Mouse (Mus musculus) liver, embryonic 12.5 days (tissue): ENCODE measurements around the gene Kcnk13. TPM values are rescaled to one million over a fixed set of nuclear protein-coding genes. Genes with fewer than 3 reads are reported as not detected.

ENCODE experiments used
- ATAC-seq: fragments of 200-750 bp; cut with Nextera tagmentation; 2 replicates; pipeline ENCODE4 v1.8.0; 2017; ENCODE audit warnings: moderate number of reproducible peaks, mild to moderate bottlenecking, moderate library complexity
- H3K27ac ChIP-seq: fragments of 300-500 bp; sonication (generic); 2 replicates; pipeline ENCODE4 v1.5.1; 2016; ENCODE audit warnings: mild to moderate bottlenecking
- H3K27me3 ChIP-seq: fragments of 300-500 bp; sonication (generic); replicated peaks from 2 replicates; pipeline ENCODE4 v1.6.1; 2016; ENCODE audit warnings: mild to moderate bottlenecking, moderate library complexity
- H3K36me3 ChIP-seq: fragments of 300-500 bp; sonication (generic); 2 replicates; pipeline ENCODE4 v1.6.1; 2016; ENCODE audit warnings: mild to moderate bottlenecking, moderate library complexity
- H3K4me1 ChIP-seq: fragments of 300-500 bp; sonication (generic); 2 replicates; pipeline ENCODE4 v1.6.1; 2016
- H3K4me2 ChIP-seq: fragments of 300-500 bp; sonication (generic); 2 replicates; pipeline ENCODE4 v1.6.1; 2016; ENCODE audit warnings: mild to moderate bottlenecking, moderate library complexity
- H3K4me3 ChIP-seq: fragments of 300-500 bp; sonication (generic); 2 replicates; pipeline ENCODE4 v1.5.1; 2016; ENCODE audit warnings: mild to moderate bottlenecking, moderate library complexity
- H3K9ac ChIP-seq: fragments of 300-500 bp; sonication (generic); 2 replicates; pipeline ENCODE4 v1.6.1; 2016; ENCODE audit warnings: mild to moderate bottlenecking, moderate library complexity
- H3K9me3 ChIP-seq: fragments of 300-500 bp; sonication (generic); replicated peaks from 2 replicates; pipeline ENCODE4 v1.6.1; 2016; ENCODE audit warnings: mild to moderate bottlenecking, moderate library complexity
- WGBS: fragments of 180-500 bp; shearing (Covaris S2); methylation state at CpG from one replicate; pipeline ENCODE4 v1.1.7; 2016; ENCODE audit not compliant: insufficient replicate concordance; 5-methylcytosine and 5-hydroxymethylcytosine counted together
- polyA plus RNA-seq: library from polyadenylated mRNA; unstranded; fragments of >200 nt; fragmentation: Nextera tagmentation; extraction: Ambion mirVana; gene quantifications from 2 replicates; pipeline ENCODE4 v1.2.1, GENCODE M21; 2016

Kcnk13 gene
- polyA plus RNA-seq, 1 experiment from 2014 or later = 0.46 TPM

DNA sequence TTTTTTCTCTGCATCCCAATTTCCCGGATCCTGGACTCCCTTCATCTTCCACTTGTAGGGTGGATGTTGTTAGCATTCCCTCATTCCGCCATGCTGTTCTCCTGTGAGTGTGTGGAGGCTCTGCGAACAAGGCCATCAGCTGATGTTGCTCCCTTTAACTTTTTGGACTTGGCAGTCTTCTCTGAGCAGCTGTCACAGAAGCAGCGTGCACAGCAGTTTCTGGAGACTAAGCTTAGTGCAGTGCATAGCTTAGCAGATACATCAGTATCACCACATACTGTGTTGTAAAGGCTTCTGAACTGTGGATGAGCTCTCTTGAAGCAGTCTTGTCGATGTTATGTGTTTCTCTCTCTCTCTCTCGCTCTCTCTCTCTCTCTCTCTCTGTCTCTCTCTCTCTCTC lies 25.1 kb upstream of the Kcnk13 start:
- H3K36me3 ChIP-seq = peaks cover 65% of the 10 kb centered on the region
- no peak overlapping the region for H3K4me2 ChIP-seq
- no peak overlapping the region for H3K9ac ChIP-seq
- ATAC-seq = no peak
- no peak overlapping the region for H3K4me3 ChIP-seq
- no peaks in the 10 kb centered on the region for H3K9me3 ChIP-seq
- H3K4me1 ChIP-seq = no peaks in the 10 kb centered on the region
- H3K27ac ChIP-seq = no peak overlapping the region
- 70% methylated on average over 6 of the region's 6 CpGs for WGBS
- no peaks in the 10 kb centered on the region for H3K27me3 ChIP-seq

DNA sequence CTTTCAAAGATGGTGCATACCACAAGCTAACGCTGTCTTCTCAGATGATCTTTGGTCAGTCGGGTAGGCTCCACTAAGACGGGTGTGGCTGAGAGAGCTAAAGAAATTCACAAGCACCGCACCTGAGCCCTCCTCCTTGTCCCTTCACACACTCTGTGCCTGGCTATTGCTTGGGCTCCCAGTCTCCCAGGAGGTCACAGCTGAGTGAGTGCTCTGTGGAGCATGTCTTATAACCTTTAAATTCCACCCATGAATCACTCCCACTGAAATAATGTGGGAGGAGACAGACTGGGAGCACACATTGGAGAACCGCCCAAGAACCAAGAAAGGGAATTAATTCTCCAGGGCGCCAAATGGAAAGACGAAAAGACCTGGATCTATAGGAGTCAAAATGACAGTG lies 23.6 kb upstream of the Kcnk13 start:
- Histone ChIP-seq H3K4me2 (no peak overlapping the region), H3K4me3 (no peak overlapping the region), H3K9me3 (no peaks in the 10 kb centered on the region), H3K36me3 (peaks cover 62% of the 10 kb centered on the region), H3K4me1 (no peaks in the 10 kb centered on the region), H3K27me3 (no peaks in the 10 kb centered on the region), H3K9ac (no peak overlapping the region), H3K27ac (no peak overlapping the region)
- ATAC-seq = no peak
- 86% methylated on average over 7 of the region's 7 CpGs for WGBS

DNA sequence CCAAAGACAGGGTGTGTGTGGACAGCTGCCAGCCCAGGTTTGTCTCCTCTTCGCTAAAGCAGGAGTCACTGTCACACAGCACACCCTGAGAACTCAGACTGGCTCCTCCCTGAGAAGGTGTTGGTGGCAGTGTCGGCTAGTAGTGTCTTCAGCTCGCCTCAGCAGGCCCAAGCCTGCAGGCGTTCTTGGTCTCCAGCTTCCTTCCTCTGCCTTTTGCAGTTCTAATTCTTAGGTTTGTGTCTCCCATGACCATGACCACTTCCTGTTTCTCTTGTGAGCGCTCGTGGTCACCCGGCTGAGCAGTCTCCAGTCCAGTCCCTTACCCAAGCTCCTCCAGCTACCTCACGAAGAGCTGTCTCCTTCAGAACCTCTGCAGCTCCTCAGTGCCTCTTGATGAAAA lies 21.9 kb upstream of the Kcnk13 start:
- Histone ChIP-seq H3K9me3 (no peaks in the 10 kb centered on the region), H3K27ac (no peak overlapping the region), H3K4me3 (no peak overlapping the region), H3K9ac (no peak overlapping the region), H3K4me2 (no peak overlapping the region), H3K27me3 (no peaks in the 10 kb centered on the region), H3K4me1 (no peaks in the 10 kb centered on the region), H3K36me3 (peaks cover 67% of the 10 kb centered on the region)
- ATAC-seq = 0 out of 2 replicates have a peak, but pooled peaks have one; percentile 21
- WGBS = 50% methylated on average over 8 of the region's 8 CpGs

DNA sequence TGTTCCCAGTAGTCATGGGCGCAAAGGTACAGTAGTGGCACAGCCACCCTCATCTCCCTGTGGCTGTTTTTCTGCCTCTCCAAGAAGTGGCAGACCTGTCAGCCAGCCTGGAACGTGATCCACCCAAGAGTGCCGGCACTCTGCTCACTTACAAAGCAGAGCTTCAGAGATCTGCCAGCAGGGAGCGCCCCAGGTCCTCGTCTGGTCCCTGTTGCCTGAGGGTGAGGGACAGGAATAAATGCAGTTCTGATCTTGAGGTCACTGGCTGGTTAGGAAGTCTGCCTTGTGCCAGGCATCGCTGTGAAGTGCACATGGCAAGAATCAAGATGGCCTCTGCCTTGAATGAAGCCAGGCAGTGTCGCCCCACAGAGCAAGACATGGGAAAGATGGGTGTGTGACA lies 11.4 kb upstream of the Kcnk13 start:
- Histone ChIP-seq H3K4me3 (no peak overlapping the region), H3K9me3 (no peaks in the 10 kb centered on the region), H3K27ac (no peak overlapping the region), H3K27me3 (no peaks in the 10 kb centered on the region; the same call in 1 of the 2 replicates), H3K4me1 (peaks cover 5% of the 10 kb centered on the region; the same call in 1 of the 2 replicates), H3K36me3 (peaks cover 19% of the 10 kb centered on the region), H3K9ac (no peak overlapping the region), H3K4me2 (no peak overlapping the region)
- 61% methylated on average over 7 of the region's 7 CpGs for WGBS
- ATAC-seq = no peak

GRCm38 (mm10) chr12:99956411-99956810 lies 7.9 kb upstream of the Kcnk13 start:
- peaks cover 7% of the 10 kb centered on the region for H3K36me3 ChIP-seq
- H3K9me3 ChIP-seq = no peaks in the 10 kb centered on the region
- no peak overlapping the region for H3K4me3 ChIP-seq
- H3K4me1 ChIP-seq = peaks cover 22% of the 10 kb centered on the region
- H3K4me2 ChIP-seq = no peak overlapping the region
- no peak for ATAC-seq
- no peak overlapping the region for H3K27ac ChIP-seq
- H3K27me3 ChIP-seq = no peaks in the 10 kb centered on the region; the same call in 1 of the 2 replicates
- 42% methylated on average over 7 of the region's 7 CpGs for WGBS
- no peak overlapping the region for H3K9ac ChIP-seq

DNA sequence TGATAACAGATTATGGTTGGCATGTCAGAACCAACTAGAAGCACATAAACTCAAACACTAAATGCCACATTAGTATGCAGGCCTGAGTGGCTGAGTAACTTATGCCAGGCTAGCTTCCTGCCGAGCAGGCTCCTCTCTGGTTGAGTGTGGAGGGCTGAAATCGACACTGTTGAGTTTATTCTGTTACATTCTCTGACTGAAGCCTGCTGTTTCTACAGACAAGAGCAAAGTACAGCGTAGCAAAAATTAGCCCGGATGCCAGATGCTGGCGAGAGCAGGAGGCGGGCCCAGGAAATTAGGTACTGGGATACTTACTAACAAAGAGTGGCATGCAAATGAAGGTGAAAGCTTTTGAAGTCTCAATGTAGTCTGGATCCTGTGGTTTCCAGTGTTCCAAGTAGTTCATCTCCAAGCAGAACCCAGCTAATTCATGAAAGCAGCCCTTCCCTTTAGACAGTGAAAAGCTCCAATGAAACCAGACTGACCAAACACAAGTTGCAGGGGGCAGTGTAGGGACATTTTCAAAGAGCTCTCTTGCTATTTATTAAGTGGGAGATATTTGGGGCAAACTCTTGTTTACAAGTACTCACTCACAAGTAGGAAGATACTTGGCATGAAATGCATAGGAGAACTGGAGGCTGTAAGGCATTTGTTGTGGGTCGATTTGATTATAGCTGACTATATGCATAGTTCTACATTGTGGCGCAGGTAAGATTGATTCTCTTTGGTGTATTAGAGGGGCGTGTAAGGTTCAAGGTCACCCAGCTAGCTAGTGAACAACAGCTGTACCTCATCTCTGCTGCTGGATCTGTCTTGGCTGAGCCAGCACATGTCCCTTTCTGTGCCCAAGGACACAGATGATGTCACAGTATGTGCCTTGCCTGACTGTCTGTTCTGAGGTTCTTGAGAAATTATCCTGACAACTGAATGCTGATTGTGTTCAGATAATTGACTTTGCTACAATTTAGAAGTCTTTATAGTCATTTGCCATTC lies 5.9 kb upstream of the Kcnk13 start:
- Histone ChIP-seq H3K4me2 (no peak overlapping the region), H3K4me3 (no peak overlapping the region), H3K4me1 (peaks cover 22% of the 10 kb centered on the region), H3K9ac (no peak overlapping the region), H3K27me3 (peaks cover 5% of the 10 kb centered on the region), H3K36me3 (peaks cover 7% of the 10 kb centered on the region), H3K27ac (no peak overlapping the region), H3K9me3 (no peaks in the 10 kb centered on the region)
- ATAC-seq = no peak
- 65% methylated on average over 9 of the region's 9 CpGs for WGBS

- H3K4me3 ChIP-seq = no peak overlapping the region
- H3K4me1 ChIP-seq = peaks cover 22% of the 10 kb centered on the region
- H3K36me3 ChIP-seq = peaks cover 7% of the 10 kb centered on the region
- ATAC-seq = no peak
- H3K9me3 ChIP-seq = no peaks in the 10 kb centered on the region
- H3K27ac ChIP-seq = no peak overlapping the region
- H3K4me2 ChIP-seq = no peak overlapping the region
- no peak overlapping the region for H3K9ac ChIP-seq
- H3K27me3 ChIP-seq = peaks cover 15% of the 10 kb centered on the region
Observed at GRCm38 (mm10) chr12:99959291-99959690, 5.0 kb upstream of the Kcnk13 start.

GRCm38 (mm10) chr12:99959930-99960329 lies 4.4 kb upstream of the Kcnk13 start:
- Histone ChIP-seq H3K9ac (no peak overlapping the region), H3K27ac (no peak overlapping the region), H3K36me3 (peaks cover 7% of the 10 kb centered on the region), H3K27me3 (peaks cover 21% of the 10 kb centered on the region), H3K4me2 (peak overlapping the region; percentile 17; the same call in 1 of the 2 replicates), H3K9me3 (no peaks in the 10 kb centered on the region), H3K4me1 (peaks cover 27% of the 10 kb centered on the region), H3K4me3 (no peak overlapping the region)
- ATAC-seq = no peak
- WGBS = 33% methylated on average over 10 of the region's 10 CpGs

- Histone ChIP-seq H3K4me2 (0 out of 2 replicates have a peak overlapping the region, but pooled peaks have one; percentile 17), H3K9me3 (no peaks in the 10 kb centered on the region), H3K36me3 (peaks cover 2% of the 10 kb centered on the region; the same call in 1 of the 2 replicates), H3K4me3 (no peak overlapping the region), H3K9ac (no peak overlapping the region), H3K27ac (no peak overlapping the region), H3K4me1 (peaks cover 34% of the 10 kb centered on the region), H3K27me3 (peaks cover 29% of the 10 kb centered on the region)
- 47% methylated on average over 7 of the region's 7 CpGs for WGBS
- ATAC-seq = no peak
Observed at GRCm38 (mm10) chr12:99960675-99961074, 3.6 kb upstream of the Kcnk13 start.

- H3K9ac ChIP-seq = 0 out of 2 replicates have a peak overlapping the region, but pooled peaks have one; percentile 12
- no peak for ATAC-seq
- 1% methylated on average over 77 of the region's 77 CpGs for WGBS
Observed at GRCm38 (mm10) chr12:99965203-99966115, 1.2 kb downstream of the Kcnk13 start.

DNA sequence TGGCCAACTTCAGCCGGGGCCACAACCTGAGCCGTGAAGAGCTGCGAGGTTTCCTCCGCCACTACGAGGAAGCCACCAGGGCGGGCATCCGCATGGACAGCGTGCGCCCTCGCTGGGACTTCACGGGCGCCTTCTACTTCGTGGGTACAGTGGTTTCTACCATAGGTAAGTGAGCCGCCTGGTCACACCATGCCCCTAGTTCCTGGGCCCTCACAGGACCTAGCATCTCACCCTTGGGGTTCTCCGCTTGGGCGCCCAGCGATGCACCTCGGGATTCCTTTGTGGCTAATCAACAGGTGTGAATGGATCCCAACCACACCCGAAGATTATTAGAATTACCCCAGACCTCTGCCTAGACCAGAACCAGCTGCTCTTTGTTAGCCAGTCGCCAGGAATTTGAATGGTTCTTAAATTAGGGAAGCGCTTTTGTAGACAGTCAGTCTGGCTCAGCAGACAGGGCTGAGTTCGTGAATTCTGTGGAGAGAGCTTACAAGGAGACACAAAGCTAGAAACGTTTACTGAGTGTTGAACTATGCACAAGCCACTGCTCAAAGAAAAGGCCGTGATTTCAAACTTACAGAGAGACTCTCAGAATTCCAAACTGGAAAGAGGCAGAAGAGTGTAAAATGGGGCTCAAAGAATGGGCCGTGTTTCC lies 1.9 kb downstream of the Kcnk13 start:
- no peak overlapping the region for H3K9ac ChIP-seq
- H3K4me1 ChIP-seq = peaks cover 18% of the 10 kb centered on the region
- WGBS = 8% methylated on average over 25 of the region's 25 CpGs
- no peaks in the 10 kb centered on the region for H3K9me3 ChIP-seq
- H3K4me2 ChIP-seq = peak overlapping the region; percentile 70
- peaks cover 74% of the 10 kb centered on the region for H3K27me3 ChIP-seq
- peak overlapping the region; percentile 49 for H3K4me3 ChIP-seq
- no peak overlapping the region for H3K27ac ChIP-seq
- ATAC-seq = no peak
- H3K36me3 ChIP-seq = no peaks in the 10 kb centered on the region

More at GRCm38 (mm10) chr12:99965203-99966115, 1.2 kb downstream of the Kcnk13 start:
- Histone ChIP-seq H3K4me2 (peak overlapping the region; percentile 70), H3K9me3 (no peaks in the 10 kb centered on the region), H3K36me3 (no peaks in the 10 kb centered on the region), H3K27me3 (peaks cover 74% of the 10 kb centered on the region), H3K27ac (no peak overlapping the region), H3K4me3 (peak overlapping the region; percentile 49), H3K4me1 (peaks cover 25% of the 10 kb centered on the region)
